Mouse (Mus musculus) stomach, postnatal 0 days (tissue): ENCODE measurements at regions not wholly inside any gene's neighbourhood (a gene's known extent, or its start where the extent isn't known, plus 50 kb on each side); places are given as distances from the start of the nearest gene placed in this dataset.

Experiments used
- ATAC-seq: fragments of 200-750 bp; cut with Nextera tagmentation; 2 replicates; pipeline ENCODE4 v1.8.0; 2017; ENCODE audit not compliant: low FRiP score, low TSS enrichment
- DNase-seq: peaks from one replicate; pipeline ENCODE4 v3.0.0-alpha.2; 2016; ENCODE audit warnings: low spot score
- H3K27ac ChIP-seq: fragments of 300-500 bp; sonication (generic); replicated peaks from 2 replicates; pipeline ENCODE4 v1.5.1; 2014; ENCODE audit warnings: mild to moderate bottlenecking, control low read depth
- H3K27me3 ChIP-seq: fragments of 300-500 bp; sonication (generic); 2 replicates; pipeline ENCODE4 v1.6.1; 2014; ENCODE audit warnings: low read length; ENCODE audit not compliant: control insufficient read depth, insufficient read depth
- H3K36me3 ChIP-seq: fragments of 300-500 bp; sonication (generic); 2 replicates; pipeline ENCODE4 v1.6.1; 2014; ENCODE audit warnings: low read length, mixed read lengths; ENCODE audit not compliant: control insufficient read depth, insufficient read depth
- H3K4me1 ChIP-seq: fragments of 300-500 bp; sonication (generic); replicated peaks from 2 replicates; pipeline ENCODE4 v1.6.1; 2014; ENCODE audit warnings: antibody characterized with exemption; ENCODE audit not compliant: control insufficient read depth, insufficient read depth
- H3K4me2 ChIP-seq: fragments of 300-500 bp; sonication (generic); replicated peaks from 2 replicates; pipeline ENCODE4 v1.6.1; 2014; ENCODE audit warnings: low read depth, mild to moderate bottlenecking, control low read depth, moderate library complexity
- H3K4me3 ChIP-seq: fragments of 300-500 bp; sonication (generic); 2 replicates; pipeline ENCODE4 v1.5.1; 2014; ENCODE audit warnings: low read depth, low read length, control low read depth
- H3K9ac ChIP-seq: fragments of 300-500 bp; sonication (generic); 2 replicates; pipeline ENCODE4 v1.6.1; 2014; ENCODE audit warnings: mild to moderate bottlenecking, low read length, control low read depth, mixed read lengths
- H3K9me3 ChIP-seq: fragments of 300-500 bp; sonication (generic); 2 replicates; pipeline ENCODE4 v1.6.1; 2016; ENCODE audit warnings: low read length; ENCODE audit not compliant: control insufficient read depth
- CTCF ChIP-seq: IDR thresholded peaks from 2 replicates; pipeline ENCODE4 v1.5.1; 2016; ENCODE audit warnings: antibody characterized with exemption, low read depth, mild to moderate bottlenecking, moderate library complexity
- EP300 ChIP-seq: optimal IDR thresholded peaks from 2 replicates; pipeline ENCODE3; 2016; ENCODE audit warnings: antibody characterized with exemption
- WGBS: fragments of 180-500 bp; shearing (Covaris S2); extraction: QIAGEN DNeasy Blood & Tissue Kit; methylation state at CpG from one replicate; pipeline ENCODE4 v1.1.7; 2014; 5-methylcytosine and 5-hydroxymethylcytosine counted together

DNA sequence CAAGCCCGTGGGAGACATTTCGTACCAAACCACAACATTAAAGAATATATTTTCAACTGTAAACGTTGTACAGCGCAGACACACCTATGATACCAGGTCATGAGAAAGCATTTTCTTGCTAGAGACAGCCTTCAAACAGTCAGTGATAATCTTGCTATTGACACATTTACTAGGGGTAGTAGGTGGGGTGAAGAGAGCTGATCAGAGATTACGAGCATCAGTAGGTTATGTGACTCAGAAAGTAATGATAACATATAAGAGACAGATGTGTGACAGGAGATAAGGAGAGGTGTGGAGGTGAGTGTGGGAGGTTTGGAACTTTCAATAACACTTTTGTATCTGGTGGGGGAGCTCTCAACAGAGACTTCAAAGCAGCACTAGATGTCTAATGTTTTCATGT lies 231.5 kb upstream of the Satb1 start:
- 78% methylated on average over 5 of the region's 5 CpGs for WGBS
- Histone ChIP-seq H3K36me3 (no peaks in the 10 kb centered on the region), H3K4me2 (no peak overlapping the region), H3K4me3 (no peak overlapping the region), H3K9me3 (no peaks in the 10 kb centered on the region), H3K9ac (no peak overlapping the region), H3K27me3 (no peaks in the 10 kb centered on the region), H3K27ac (no peak overlapping the region), H3K4me1 (no peaks in the 10 kb centered on the region)
- TF ChIP-seq CTCF, result no peak
- DNase-seq (no peak), ATAC-seq (no peak)

DNA sequence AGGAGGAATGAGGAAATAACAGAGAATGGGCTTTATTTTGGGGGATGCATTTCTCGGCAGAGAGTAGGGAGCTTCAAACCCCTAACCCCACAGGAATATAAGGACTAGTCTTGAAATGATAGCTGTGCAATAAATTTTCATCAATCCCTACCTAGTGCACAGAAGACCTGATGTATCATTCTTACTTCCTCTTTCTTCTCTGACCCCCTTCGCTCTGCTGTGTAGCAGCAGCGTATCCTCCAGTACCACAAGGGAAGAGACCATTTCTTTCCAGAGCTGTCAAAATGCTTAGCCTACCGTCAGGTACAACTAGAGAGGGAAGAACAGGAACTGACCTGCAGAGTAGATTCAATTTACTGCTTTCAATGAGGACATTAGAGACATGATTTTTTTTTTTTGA lies 230.0 kb upstream of the Satb1 start:
- Histone ChIP-seq H3K4me2 (no peak overlapping the region), H3K27me3 (no peaks in the 10 kb centered on the region), H3K27ac (no peak overlapping the region), H3K36me3 (no peaks in the 10 kb centered on the region), H3K4me3 (no peak overlapping the region), H3K4me1 (no peaks in the 10 kb centered on the region), H3K9me3 (no peaks in the 10 kb centered on the region), H3K9ac (no peak overlapping the region)
- 81% methylated on average over 4 of the region's 4 CpGs for WGBS
- ATAC-seq (no peak), DNase-seq (no peak)
- TF ChIP-seq EP300 (no peak), CTCF (no peak)

GRCm38 (mm10) chr17:52062096-52062665 lies 229.1 kb upstream of the Satb1 start:
- no peak overlapping the region for H3K4me2 ChIP-seq
- no peak for ATAC-seq

GRCm38 (mm10) chr17:52036479-52036878 lies 203.4 kb upstream of the Satb1 start:
- no peak for DNase-seq
- Histone ChIP-seq H3K4me2 (no peak overlapping the region), H3K4me3 (no peak overlapping the region), H3K27ac (no peak overlapping the region), H3K9ac (no peak overlapping the region), H3K9me3 (no peaks in the 10 kb centered on the region), H3K4me1 (no peaks in the 10 kb centered on the region), H3K27me3 (no peaks in the 10 kb centered on the region), H3K36me3 (no peaks in the 10 kb centered on the region)
- TF ChIP-seq EP300, result no peak
- TF ChIP-seq CTCF, result no peak
- 88% methylated on average over 4 of the region's 4 CpGs for WGBS
- no peak for ATAC-seq

More at GRCm38 (mm10) chr17:52062096-52062665, 229.1 kb upstream of the Satb1 start:
- 66% methylated on average over 11 of the region's 11 CpGs for WGBS
- Histone ChIP-seq H3K4me1 (no peaks in the 10 kb centered on the region), H3K36me3 (no peaks in the 10 kb centered on the region), H3K27me3 (no peaks in the 10 kb centered on the region), H3K9me3 (no peaks in the 10 kb centered on the region), H3K4me3 (no peak overlapping the region), H3K27ac (no peak overlapping the region), H3K9ac (no peak overlapping the region)
- no peak for DNase-seq
- no peak for TF ChIP-seq EP300
- TF ChIP-seq CTCF, result no peak

DNA sequence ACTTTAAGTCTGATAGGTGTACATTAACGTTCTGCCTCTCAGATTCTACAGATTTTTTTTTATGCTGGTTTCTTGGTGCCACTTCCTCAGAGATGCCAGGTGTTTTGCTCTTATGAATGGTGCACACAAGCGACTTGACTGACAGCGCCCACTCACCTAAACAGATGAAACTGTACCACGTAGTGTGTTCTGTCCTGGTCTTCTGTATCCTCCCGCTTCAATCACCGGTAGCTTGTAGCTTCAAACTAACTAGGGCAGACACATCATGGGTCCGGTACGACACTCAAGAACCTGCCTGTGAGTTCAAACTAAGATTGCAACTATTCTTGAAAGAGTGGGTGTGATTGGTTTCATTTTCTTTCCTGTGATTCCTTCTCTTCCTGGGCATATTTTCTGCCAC lies 198.0 kb upstream of the Satb1 start:
- no peak overlapping the region for H3K4me3 ChIP-seq
- DNase-seq (no peak), ATAC-seq (no peak)
- H3K36me3 ChIP-seq, result no peaks in the 10 kb centered on the region
- no peak overlapping the region for H3K9ac ChIP-seq
- H3K27ac ChIP-seq, result no peak overlapping the region
- H3K9me3 ChIP-seq, result no peaks in the 10 kb centered on the region
- H3K27me3 ChIP-seq, result no peaks in the 10 kb centered on the region
- no peak for TF ChIP-seq EP300
- H3K4me2 ChIP-seq, result no peak overlapping the region
- no peaks in the 10 kb centered on the region for H3K4me1 ChIP-seq
- WGBS, result 88% methylated on average over 8 of the region's 8 CpGs

GRCm38 (mm10) chr17:51986920-51987319 lies 153.8 kb upstream of the Satb1 start:
- H3K27me3 ChIP-seq, result no peaks in the 10 kb centered on the region
- no peak overlapping the region for H3K4me3 ChIP-seq
- no peaks in the 10 kb centered on the region for H3K9me3 ChIP-seq
- DNase-seq (no peak), ATAC-seq (no peak)
- no peaks in the 10 kb centered on the region for H3K36me3 ChIP-seq
- no peaks in the 10 kb centered on the region for H3K4me1 ChIP-seq
- no peak overlapping the region for H3K9ac ChIP-seq
- WGBS, result 46% methylated on average over 8 of the region's 8 CpGs
- TF ChIP-seq EP300, result no peak
- TF ChIP-seq CTCF, result no peak
- H3K4me2 ChIP-seq, result no peak overlapping the region
- H3K27ac ChIP-seq, result no peak overlapping the region
